Mouse (Mus musculus) ES-Bruce4 (cell line): ENCODE measurements around the gene Il18bp. TPM values are rescaled to one million over a fixed set of nuclear protein-coding genes. Genes with fewer than 3 reads are reported as not detected.
"Not testable (repeated sequence)": the region's sequence is repeated elsewhere in the genome, so short reads cannot be mapped to it uniquely, and the experiment has no call there.

Experiments
- H3K27ac ChIP-seq: 2 replicates; pipeline ENCODE4 v1.5.1; 2012; ENCODE audit warnings: low read length, inconsistent platforms; ENCODE audit not compliant: insufficient read depth
- H3K27me3 ChIP-seq: 2 replicates; pipeline ENCODE4 v1.6.1; 2012; ENCODE audit warnings: mild to moderate bottlenecking, low read length, inconsistent platforms; ENCODE audit not compliant: control insufficient read depth, poor library complexity, insufficient read depth, severe bottlenecking
- H3K36me3 ChIP-seq: 2 replicates; pipeline ENCODE4 v1.6.1; 2012; ENCODE audit warnings: inconsistent platforms, mild to moderate bottlenecking, low read length, moderate library complexity; ENCODE audit not compliant: control insufficient read depth, poor library complexity, insufficient read depth, severe bottlenecking
- H3K4me1 ChIP-seq: one replicate; pipeline ENCODE4 v1.8.1; 2011; ENCODE audit warnings: low read length; ENCODE audit not compliant: control insufficient read depth, insufficient read depth
- H3K4me3 ChIP-seq: 2 replicates; pipeline ENCODE4 v1.5.1; 2011; ENCODE audit warnings: low read depth, mild to moderate bottlenecking, low read length
- H3K9ac ChIP-seq: 2 replicates; pipeline ENCODE4 v1.6.1; 2012; ENCODE audit warnings: low read depth, mild to moderate bottlenecking, inconsistent platforms; ENCODE audit not compliant: poor library complexity, severe bottlenecking
- H3K9me3 ChIP-seq: replicated peaks from 2 replicates; pipeline ENCODE4 v1.6.1; 2012; ENCODE audit warnings: mild to moderate bottlenecking, low read length, inconsistent platforms; ENCODE audit not compliant: control insufficient read depth, poor library complexity, insufficient read depth, severe bottlenecking
- CTCF ChIP-seq: IDR thresholded peaks from one replicate; pipeline ENCODE4 v1.8.1; 2011; ENCODE audit warnings: low read depth, low read length
- EP300 ChIP-seq: IDR thresholded peaks from 2 replicates; pipeline ENCODE4 v1.6.1; 2011; ENCODE audit warnings: low read depth, low read length; ENCODE audit not compliant: insufficient read depth
- POLR2A ChIP-seq: IDR thresholded peaks from one replicate; pipeline ENCODE4 v1.8.1; 2011; ENCODE audit warnings: low read length; ENCODE audit not compliant: insufficient read depth
- polyA plus RNA-seq: library from polyadenylated mRNA; stranded (reverse); fragments of >200 nt; gene quantifications from 2 replicates; pipeline ENCODE4 v1.2.4, GENCODE M21; 2011; ENCODE audit warnings: low read depth; ENCODE audit not compliant: missing spikeins, insufficient read depth, insufficient read length

The Il18bp gene
- polyA plus RNA-seq, 1 experiment, result 6.3 TPM

- Histone ChIP-seq H3K9ac (no peak overlapping the region), H3K4me1 (no peaks in the 10 kb centered on the region), H3K9me3 (no peaks in the 10 kb centered on the region), H3K27me3 (no peaks in the 10 kb centered on the region), H3K27ac (no peak overlapping the region), H3K36me3 (no peaks in the 10 kb centered on the region; the same call in 1 of the 2 replicates), H3K4me3 (no peak overlapping the region)
- TF ChIP-seq EP300, result no peak
- TF ChIP-seq POLR2A, result no peak
- no peak for TF ChIP-seq CTCF
These were observed 42.9 kb upstream of the Il18bp start for GRCm38 (mm10) chr7:102061353-102061752.

GRCm38 (mm10) chr7:102048524-102048923 is 30.0 kb upstream of the Il18bp start:
- not testable (repeated sequence) for H3K4me1 ChIP-seq, H3K27me3 ChIP-seq, H3K9ac ChIP-seq, H3K9me3 ChIP-seq, H3K27ac ChIP-seq, H3K36me3 ChIP-seq, H3K4me3 ChIP-seq

DNA sequence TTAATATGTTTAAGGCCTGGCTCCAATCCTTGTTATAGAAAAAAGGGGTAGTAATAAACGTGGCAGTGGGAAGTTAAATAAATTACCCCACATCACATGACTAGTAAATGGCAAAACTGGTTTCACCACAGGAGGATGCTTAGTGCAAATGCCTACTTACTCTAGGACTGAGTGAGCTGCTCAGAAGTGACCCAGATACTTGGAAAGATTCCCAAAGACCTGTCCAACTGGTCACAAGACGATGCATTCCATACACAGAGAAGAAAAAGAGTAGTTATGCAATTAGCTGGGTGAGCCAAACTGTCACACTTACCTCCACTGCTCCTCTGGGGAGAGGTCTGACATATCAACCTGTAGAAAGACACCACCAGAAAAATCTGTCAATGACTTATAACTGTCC is 23.8 kb upstream of the Il18bp start:
- Histone ChIP-seq H3K4me1 (no peaks in the 10 kb centered on the region), H3K9ac (no peak overlapping the region), H3K36me3 (peaks cover 24% of the 10 kb centered on the region), H3K27ac (no peak overlapping the region), H3K9me3 (no peaks in the 10 kb centered on the region), H3K27me3 (no peaks in the 10 kb centered on the region), H3K4me3 (no peak overlapping the region)
- TF ChIP-seq CTCF, result no peak
- no peak for TF ChIP-seq POLR2A
- TF ChIP-seq EP300, result no peak

DNA sequence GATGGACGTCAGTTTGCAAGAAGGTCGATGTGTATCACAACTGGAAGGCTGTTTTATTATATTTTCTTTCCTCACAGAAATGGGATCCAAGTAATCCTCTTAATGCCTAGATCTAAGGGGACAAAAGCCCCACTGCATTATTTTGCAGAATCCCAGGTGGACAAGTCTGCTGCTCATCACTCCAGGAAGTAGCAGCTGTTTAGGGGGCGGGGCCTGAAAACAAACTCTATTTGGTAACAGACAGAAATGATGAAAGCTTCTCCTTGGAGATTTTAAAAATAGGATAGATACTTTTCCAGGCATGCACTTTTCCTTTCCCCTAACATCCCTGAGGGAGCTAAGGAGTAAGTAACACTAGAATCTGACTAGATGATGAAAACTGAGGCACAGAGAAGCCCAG is 18.8 kb upstream of the Il18bp start:
- Histone ChIP-seq H3K36me3 (peaks cover 42% of the 10 kb centered on the region), H3K27me3 (no peaks in the 10 kb centered on the region), H3K9me3 (no peaks in the 10 kb centered on the region), H3K4me1 (no peaks in the 10 kb centered on the region), H3K27ac (no peak overlapping the region), H3K4me3 (no peak overlapping the region), H3K9ac (no peak overlapping the region)
- TF ChIP-seq EP300 (no peak), CTCF (no peak), POLR2A (no peak)

- Histone ChIP-seq H3K36me3 (peaks cover 45% of the 10 kb centered on the region), H3K27ac (no peak overlapping the region), H3K4me1 (no peaks in the 10 kb centered on the region), H3K27me3 (no peaks in the 10 kb centered on the region), H3K4me3 (no peak overlapping the region), H3K9me3 (no peaks in the 10 kb centered on the region), H3K9ac (no peak overlapping the region)
- no peak for TF ChIP-seq CTCF
- TF ChIP-seq POLR2A, result no peak
- no peak for TF ChIP-seq EP300
These were observed 17.0 kb upstream of the Il18bp start for GRCm38 (mm10) chr7:102035534-102035933.

DNA sequence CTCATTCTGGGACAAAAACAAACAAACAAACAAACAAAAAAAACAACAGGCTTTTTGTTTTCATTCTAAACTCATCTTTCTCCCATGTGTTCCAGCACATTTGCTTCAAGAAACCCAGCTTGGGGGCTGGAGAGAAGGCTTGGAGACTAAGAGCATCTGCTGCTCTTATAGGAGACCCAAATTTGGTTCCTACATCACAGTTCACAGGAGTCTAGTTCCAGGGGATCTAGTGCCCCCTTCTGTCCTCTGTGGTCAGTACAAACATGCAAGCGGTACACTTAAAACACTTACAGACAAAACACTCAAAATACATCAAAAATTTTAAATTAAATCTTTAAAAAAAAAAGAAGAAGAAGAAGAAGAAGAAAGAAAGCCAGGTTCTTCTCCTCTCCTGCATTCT is 16.4 kb upstream of the Il18bp start:
- Histone ChIP-seq H3K27ac (no peak overlapping the region), H3K9me3 (no peaks in the 10 kb centered on the region), H3K9ac (no peak overlapping the region), H3K36me3 (peaks cover 45% of the 10 kb centered on the region), H3K4me1 (no peaks in the 10 kb centered on the region), H3K4me3 (no peak overlapping the region), H3K27me3 (no peaks in the 10 kb centered on the region)
- TF ChIP-seq POLR2A (no peak), EP300 (no peak), CTCF (no peak)
